Mouse (Mus musculus): Measurements from ENCODE around the gene Fbxo42. TPM values are rescaled to one million over a fixed set of nuclear protein-coding genes. Genes with fewer than 3 reads are reported as not detected.

Gene Fbxo42
- total RNA-seq, 2 experiments from 2014 or later, result 13.0 to 13.5 TPM

GRCm38 (mm10) chr4:141161699-141162208 is 14.0 kb downstream of the Fbxo42 start:
- intact Hi-C loops (cut with DNase I), result no loop called here
- no peak for DNase-seq

GRCm38 (mm10) chr4:141163729-141164128 is 16.0 kb downstream of the Fbxo42 start:
- intact Hi-C loops (cut with DNase I), result no loop called here
- no peak for DNase-seq

- intact Hi-C loops (cut with DNase I), result no loop called here
- DNase-seq, result no peak
Observed at GRCm38 (mm10) chr4:141165744-141166292, 18.1 kb downstream of the Fbxo42 start.

- DNase-seq, result no peak
Observed at GRCm38 (mm10) chr4:141167156-141167555, 19.4 kb downstream of the Fbxo42 start.

GRCm38 (mm10) chr4:141172121-141172520 is 24.4 kb downstream of the Fbxo42 start:
- intact Hi-C loops (cut with DNase I), result no loop called here
- no peak for DNase-seq

More at GRCm38 (mm10) chr4:141167156-141167555, 19.4 kb downstream of the Fbxo42 start:
- intact Hi-C loops (cut with DNase I), result no loop called here

GRCm38 (mm10) chr4:141175783-141176182 is 28.1 kb downstream of the Fbxo42 start:
- DNase-seq, result peak; percentile 11 to 23
- intact Hi-C loops (cut with DNase I), result no loop called here

GRCm38 (mm10) chr4:141176328-141176838 is 28.7 kb downstream of the Fbxo42 start:
- no peak for DNase-seq
- intact Hi-C loops (cut with DNase I), result no loop called here

- intact Hi-C loops (cut with DNase I), result no loop called here
Observed at GRCm38 (mm10) chr4:141178500-141178899, 30.8 kb downstream of the Fbxo42 start.

GRCm38 (mm10) chr4:141180831-141181230 is 33.1 kb downstream of the Fbxo42 start:
- DNase-seq, result no peak
- intact Hi-C loops (cut with DNase I), result no loop called here

More at GRCm38 (mm10) chr4:141178500-141178899, 30.8 kb downstream of the Fbxo42 start:
- no peak for DNase-seq

GRCm38 (mm10) chr4:141181981-141182380 is 34.3 kb downstream of the Fbxo42 start:
- intact Hi-C loops (cut with DNase I), result no loop called here
- no peak for DNase-seq

GRCm38 (mm10) chr4:141183932-141184331 is 36.2 kb downstream of the Fbxo42 start:
- intact Hi-C loops (cut with DNase I), result no loop called here
- no peak for DNase-seq

GRCm38 (mm10) chr4:141184426-141184825 is 36.7 kb downstream of the Fbxo42 start:
- DNase-seq, result no peak
- intact Hi-C loops (cut with DNase I), result no loop called here

- DNase-seq, result no peak
- intact Hi-C loops (cut with DNase I), result no loop called here
Observed at GRCm38 (mm10) chr4:141186923-141187836, 39.5 kb downstream of the Fbxo42 start.

- intact Hi-C loops (cut with DNase I), result no loop called here
- no peak for DNase-seq
Observed at GRCm38 (mm10) chr4:141191294-141191693, 43.6 kb downstream of the Fbxo42 start.

GRCm38 (mm10) chr4:141194553-141194952 is 46.8 kb downstream of the Fbxo42 start:
- no peak for DNase-seq
- intact Hi-C loops (cut with DNase I), result no loop called here

GRCm38 (mm10) chr4:141196981-141197685 is 49.4 kb downstream of the Fbxo42 start:
- intact Hi-C loops (cut with DNase I), result no loop called here

GRCm38 (mm10) chr4:141197686-141198035 is 49.9 kb downstream of the Fbxo42 start:
- intact Hi-C loops (cut with DNase I), result no loop called here
- no peak for DNase-seq

More at GRCm38 (mm10) chr4:141196981-141197685, 49.4 kb downstream of the Fbxo42 start:
- DNase-seq, result no peak

GRCm38 (mm10) chr4:141200906-141201305 is 53.2 kb downstream of the Fbxo42 start:
- DNase-seq, result peak in 1 of 2 experiments; percentile 33
- intact Hi-C loops (cut with DNase I), result loop anchor here (5.0 kb wide), 1 partner anchor 54 kb away; the partner anchor contains the start of gene Fbxo42

- no peak for DNase-seq
- intact Hi-C loops (cut with DNase I), result loop anchor here (2.0 to 5.0 kb wide), 2 partner anchors 55 to 161 kb away; partner anchors contain the start of gene Fbxo42
Observed at GRCm38 (mm10) chr4:141202192-141202591, 54.5 kb downstream of the Fbxo42 start.

- intact Hi-C loops (cut with DNase I), result loop anchor here (5.0 kb wide), 1 partner anchor 57 kb away; the partner anchor contains the start of gene Fbxo42
- DNase-seq, result peak; percentile 48 to 57
Observed at GRCm38 (mm10) chr4:141204580-141205061, 56.9 kb downstream of the Fbxo42 start.

Measured in heart, postnatal 14 days (tissue).